Mouse (Mus musculus) testis, postnatal 14 days (tissue): Measurements from ENCODE around the gene D430041D05Rik.
"Not testable (repeated sequence)": the region's sequence is repeated elsewhere in the genome, so short reads cannot be mapped to it uniquely, and the experiment has no call there.

Source experiments
- DNase-seq: peaks from one replicate; pipeline ENCODE4 v3.0.0; 2021; ENCODE audit warnings: low spot score

D430041D05Rik gene

GRCm38 (mm10) chr2:104150608-104151397 lies 260.0 kb downstream of the D430041D05Rik start:
- no peak for DNase-seq

- DNase-seq, result no peak
Observed at GRCm38 (mm10) chr2:104147910-104148561, 262.8 kb downstream of the D430041D05Rik start.

DNA sequence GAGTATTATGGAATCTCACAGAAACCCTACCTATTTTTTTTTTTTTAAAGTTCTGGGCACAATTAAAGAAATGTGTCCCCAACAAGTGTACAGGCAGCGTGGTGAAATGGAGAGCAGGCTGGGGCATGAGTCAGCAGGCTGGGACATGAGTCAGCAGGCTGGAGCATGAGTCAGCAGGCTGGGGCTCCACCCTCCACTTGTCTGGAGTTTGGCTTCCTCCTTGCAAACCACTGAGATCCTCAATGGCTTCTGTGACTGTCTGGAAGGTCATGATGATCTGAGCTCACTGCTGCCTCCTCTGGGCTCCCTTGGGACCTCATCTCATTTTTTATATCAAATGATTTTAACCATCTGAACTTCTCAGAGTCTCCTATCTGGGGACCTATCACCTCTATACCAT lies 264.8 kb downstream of the D430041D05Rik start:
- no peak for DNase-seq

DNA sequence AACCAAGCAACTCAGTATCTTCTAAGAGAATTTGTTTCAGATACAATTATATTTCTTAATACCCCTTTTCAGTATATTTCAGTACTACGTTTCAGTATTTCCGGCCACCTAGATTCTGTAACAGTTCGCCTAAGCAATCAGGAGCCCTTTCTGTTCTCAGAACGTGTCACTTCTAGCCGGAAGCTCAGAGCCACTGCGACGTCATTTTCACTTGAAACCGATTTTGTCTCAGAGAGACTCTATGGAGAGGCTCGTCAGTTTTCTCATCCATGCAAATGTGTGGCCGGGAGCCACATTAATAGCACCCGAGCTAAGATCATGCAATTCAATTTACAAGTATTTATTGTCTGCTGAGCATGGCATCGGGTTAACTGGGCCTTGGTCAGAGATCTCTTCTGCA lies 266.8 kb downstream of the D430041D05Rik start:
- DNase-seq, result no peak

DNA sequence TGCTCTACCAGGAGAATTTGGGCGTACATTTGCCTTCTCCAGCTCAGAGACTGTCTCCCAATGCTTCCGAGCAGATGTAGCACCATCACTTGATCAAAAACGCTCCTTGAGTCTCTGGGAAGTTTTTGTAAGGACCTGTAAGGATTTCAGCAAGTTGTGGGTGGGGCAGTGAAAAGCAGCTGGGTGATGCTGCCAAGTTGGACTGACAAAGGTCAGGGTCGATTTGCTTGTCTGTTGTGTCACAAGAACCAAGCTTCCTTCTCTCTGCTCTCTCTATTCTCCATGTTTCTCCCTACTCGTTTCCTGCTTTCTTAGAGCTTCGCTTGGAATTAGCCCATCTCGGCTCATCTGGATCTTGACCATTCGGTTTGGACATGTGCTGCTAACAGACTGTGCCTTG lies 268.7 kb downstream of the D430041D05Rik start:
- DNase-seq, result no peak

GRCm38 (mm10) chr2:104135920-104136319 lies 274.9 kb downstream of the D430041D05Rik start:
- DNase-seq, result no peak

DNA sequence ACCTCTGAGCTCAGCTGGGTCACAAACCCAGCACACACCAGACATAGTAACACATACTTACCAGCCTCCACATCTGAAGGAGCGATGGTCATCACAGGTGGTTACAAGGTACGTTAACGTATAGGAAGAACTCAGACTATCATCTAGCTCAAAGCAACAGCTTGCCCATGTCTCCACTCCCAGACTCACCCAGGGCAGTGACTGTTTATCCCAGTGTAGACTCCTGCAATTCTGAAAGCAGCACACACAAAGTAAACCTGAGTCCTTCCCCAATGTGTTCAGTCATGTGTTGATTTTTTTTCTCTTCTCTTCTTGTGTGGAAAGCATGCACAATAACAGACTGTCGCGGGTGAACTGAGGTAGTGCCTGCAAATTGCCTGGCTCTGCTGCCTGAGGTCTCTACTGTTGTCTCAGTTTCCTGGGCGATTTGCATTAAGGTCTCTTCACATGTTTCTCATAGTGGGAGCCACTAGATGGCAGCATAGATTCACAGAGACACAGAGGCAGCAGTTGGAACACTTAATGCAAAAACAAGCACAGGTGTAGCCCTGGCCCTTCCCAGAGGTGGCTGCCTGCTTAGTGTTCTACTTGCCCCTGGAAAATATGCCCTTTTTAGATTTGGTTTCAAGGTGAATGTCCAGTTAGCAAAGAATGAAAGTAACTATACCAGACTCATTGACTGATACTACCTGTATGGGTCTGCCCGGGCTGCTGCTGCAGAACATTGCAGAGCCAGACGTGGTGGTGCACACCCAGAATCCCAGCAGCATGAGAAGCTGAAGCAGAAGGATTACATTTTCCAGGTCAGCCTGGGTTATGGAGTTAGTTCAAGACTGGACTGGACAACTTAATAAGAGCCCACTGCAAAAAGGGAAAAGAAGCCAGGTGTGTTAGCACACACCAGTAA lies 276.4 kb downstream of the D430041D05Rik start:
- peak; percentile 49 for DNase-seq

GRCm38 (mm10) chr2:104133042-104133810 lies 277.6 kb downstream of the D430041D05Rik start:
- no peak for DNase-seq

DNA sequence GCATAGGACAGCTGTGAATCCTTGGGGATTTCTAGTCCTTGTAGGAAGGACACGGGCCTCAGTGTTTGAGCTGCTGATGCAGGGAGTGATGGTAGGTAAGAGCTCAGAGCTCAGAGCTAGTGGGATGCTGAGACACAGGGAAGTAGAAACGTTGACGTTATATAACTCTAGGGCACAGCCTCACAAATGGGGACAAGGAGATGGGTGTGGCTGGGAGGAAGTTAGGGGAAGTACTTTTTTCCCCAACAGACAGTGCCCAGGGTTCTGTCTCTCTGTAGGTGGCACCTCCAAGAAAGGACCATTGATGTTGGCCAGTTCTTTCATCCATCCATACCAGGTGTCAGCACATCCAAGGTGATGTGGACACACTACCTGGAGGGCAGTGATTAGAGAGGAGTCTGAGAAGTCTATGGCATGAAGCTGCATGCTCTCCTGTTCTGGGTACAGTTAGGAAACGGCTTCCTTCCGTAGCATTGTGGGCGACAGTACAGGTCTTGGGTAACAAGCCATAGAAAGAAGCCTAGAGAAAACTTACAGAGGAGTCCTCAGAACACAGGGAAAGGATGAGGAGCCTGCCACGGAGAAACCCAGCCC lies 278.4 kb downstream of the D430041D05Rik start:
- no peak for DNase-seq

DNA sequence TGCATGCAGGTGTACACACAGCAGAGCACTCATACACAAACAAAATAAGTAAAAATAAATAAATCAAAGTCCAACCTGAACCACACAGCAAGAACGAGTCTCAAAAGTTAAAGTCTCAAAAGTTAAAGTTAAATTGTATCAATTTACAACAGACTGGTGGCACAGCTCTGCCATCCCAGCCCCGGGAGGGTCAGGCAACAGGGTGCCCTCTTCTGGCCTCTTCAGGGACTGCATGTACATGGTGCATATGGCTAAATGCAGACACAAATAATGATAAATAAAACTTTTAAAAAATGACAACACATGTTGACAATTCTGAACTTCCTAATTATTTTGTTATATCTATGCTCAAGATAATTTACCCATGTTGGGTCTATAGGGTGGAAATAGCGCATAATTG lies 279.8 kb downstream of the D430041D05Rik start:
- DNase-seq, result peak; percentile 43

GRCm38 (mm10) chr2:104130165-104130564 lies 280.6 kb downstream of the D430041D05Rik start:
- DNase-seq, result no peak

GRCm38 (mm10) chr2:104128803-104129531 lies 281.8 kb downstream of the D430041D05Rik start:
- no peak for DNase-seq

- DNase-seq, result no peak
Observed at GRCm38 (mm10) chr2:104124071-104124470, 286.7 kb downstream of the D430041D05Rik start.

GRCm38 (mm10) chr2:104123540-104123939 lies 287.3 kb downstream of the D430041D05Rik start:
- no peak for DNase-seq

- peak; percentile 93 for DNase-seq
Observed at GRCm38 (mm10) chr2:104122505-104123378, 288.1 kb downstream of the D430041D05Rik start, which contains the start of gene A930018P22Rik. A930018P22Rik (plus strand) TSS chr2:104122769.

DNA sequence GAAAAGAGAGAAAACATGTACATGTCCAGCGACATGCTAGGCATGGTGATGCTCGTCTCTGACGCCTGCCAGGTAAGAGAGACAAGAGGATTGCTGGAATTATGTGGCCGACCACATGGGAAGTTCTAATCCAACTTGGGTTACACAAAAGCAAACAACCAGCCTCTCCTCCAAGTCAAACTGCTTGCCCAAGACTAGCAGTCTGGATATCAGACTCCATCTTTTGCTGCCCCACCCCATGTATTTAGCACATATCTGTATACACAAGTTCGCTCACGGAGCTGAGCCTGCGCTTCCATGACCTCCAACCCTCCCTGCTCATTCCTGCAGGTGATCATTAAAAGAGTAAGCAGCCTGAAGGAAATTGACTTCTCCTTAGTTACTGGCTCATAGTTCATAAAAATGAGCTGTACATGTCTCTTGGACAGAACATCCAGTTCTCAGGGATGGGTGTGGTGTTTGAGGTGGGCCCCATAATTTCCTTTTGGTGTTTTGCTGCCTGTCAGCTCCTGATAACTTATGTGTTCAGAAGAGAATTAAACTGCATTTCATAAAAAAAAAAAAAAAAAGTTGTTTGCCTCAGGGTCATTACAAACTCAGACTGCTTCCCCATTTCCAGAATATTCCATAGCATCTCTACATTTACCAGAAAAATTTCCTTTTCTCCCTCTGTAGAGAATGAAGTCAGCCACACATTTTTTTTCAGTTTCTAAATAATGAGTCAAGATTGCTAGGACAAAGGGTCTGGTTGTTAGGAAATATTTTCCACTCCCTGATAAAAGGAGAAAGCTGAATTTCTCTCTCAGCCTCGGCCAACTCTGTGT lies 288.9 kb downstream of the D430041D05Rik start:
- DNase-seq, result no peak

DNA sequence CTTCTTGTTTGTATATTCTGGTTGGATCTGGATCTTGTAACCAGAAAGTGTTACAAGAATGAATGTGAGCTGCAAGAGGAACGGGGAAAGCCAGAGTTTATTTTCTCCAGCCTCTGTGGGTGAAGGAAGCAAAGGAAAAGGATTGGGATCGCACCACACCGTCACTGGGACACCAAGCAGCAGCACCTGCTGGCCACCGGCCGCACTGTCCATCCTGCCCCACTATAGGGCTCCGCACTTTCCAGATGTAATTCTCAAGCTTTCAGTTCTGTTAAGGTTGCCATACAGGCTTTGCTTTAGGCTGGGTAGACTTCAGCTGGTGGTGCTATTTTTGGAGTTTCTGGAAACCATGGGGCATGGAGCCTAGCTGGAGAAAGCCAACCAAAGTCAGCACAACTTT lies 290.5 kb downstream of the D430041D05Rik start:
- no peak for DNase-seq

DNA sequence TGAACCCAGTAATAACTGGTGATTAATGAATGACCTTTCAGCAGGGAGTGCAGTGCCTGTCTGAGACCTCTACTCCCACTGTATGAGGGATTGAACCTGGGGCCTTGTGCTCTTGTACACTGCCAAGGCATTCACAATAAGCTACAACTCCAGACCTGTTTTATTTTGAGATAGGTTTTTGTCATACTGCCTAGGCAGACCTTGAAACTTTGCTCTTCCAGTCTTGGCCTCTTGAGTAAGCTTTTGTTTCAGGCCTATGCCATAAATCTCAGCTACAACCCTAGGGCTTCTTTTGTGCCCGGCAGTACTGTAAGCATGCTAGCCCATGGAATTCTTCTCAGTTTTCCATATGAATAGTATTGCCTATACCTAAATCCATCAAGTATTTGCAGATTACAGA lies 291.7 kb downstream of the D430041D05Rik start:
- DNase-seq, result no peak

- not testable (repeated sequence) for DNase-seq
Observed at GRCm38 (mm10) chr2:104117173-104117572, 293.6 kb downstream of the D430041D05Rik start.
